Mouse (Mus musculus) kidney, postnatal 4 days (tissue): ENCODE results near the gene C5ar1.

Experiments
- DNase-seq, 2 experiments: peaks; one replicate each; pipeline ENCODE4 v3.0.0; 2021; ENCODE audit warnings: mixed read lengths in 2 of 2

C5ar1 gene

GRCm38 (mm10) chr7:16221582-16222272 lies 37.6 kb downstream of the C5ar1 start, which contains the start of gene Dhx34:
Dhx34 (minus strand) TSS chr7:16222037.
- peak; percentile 96 to 97 for DNase-seq

DNA sequence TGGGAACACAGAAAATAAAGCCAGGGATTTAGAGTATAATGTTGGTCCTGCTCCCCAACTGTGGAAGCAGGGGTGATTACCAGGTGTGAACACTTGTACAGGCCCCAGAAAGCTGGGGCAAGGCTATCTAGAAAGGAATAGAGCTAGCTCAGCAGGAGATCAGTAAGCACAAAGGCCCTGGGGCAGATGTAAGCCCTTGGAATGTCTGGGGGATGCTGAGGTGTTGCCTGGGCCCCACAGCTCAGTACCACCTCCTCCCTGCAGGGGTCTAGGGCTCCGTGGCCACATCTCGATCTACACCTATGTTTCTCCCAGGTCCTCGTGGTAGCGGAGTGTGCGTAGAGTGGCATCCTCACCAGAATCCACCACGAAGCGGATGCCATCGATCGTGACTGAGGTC lies 45.4 kb downstream of the C5ar1 start:
- no peak for DNase-seq

DNA sequence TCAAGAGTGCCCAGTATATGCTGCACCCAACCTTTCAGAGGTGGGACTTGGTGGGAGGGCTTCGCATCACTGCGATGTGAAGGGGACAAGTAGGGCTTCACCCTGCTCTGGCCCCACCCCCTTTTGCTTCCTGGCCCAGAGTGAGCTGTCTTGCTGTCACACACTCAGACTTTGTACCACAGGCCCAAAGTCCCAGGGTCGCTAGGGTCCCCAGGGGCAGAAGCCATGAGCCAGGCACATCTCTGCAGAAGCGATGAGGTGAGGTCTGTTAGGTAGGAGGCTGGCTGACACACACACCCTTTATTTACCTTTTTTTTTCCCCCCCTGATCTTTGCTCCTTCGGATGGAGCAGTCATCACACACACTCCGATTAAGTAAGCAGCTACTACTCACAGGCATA lies 46.1 kb downstream of the C5ar1 start:
- DNase-seq = no peak

DNA sequence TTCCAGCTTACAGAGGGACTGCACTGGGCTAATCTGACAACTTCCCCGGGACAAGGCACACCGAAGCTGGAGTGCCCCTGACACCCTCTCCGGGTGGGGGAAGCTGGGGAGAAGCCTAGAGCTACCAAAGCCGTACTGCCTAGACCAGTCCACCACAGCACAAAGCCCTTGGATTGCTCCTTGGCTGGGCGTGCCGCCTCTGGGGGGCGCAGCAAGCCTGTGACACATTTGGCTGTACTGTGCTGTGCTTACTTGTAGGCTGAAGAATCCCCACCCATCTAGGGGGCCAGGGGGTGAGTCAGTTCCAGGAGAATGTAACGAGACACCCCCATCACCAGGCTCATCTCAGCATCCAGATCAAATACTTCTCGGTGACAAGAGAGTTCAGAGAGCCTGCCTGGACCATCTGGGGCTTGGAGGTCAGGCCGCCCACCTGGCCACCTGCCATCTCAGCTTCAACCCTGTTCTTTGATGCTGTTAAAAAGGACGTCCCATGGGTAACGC lies 48.4 kb downstream of the C5ar1 start:
- DNase-seq = peak in 1 of 2 experiments; percentile 52

DNA sequence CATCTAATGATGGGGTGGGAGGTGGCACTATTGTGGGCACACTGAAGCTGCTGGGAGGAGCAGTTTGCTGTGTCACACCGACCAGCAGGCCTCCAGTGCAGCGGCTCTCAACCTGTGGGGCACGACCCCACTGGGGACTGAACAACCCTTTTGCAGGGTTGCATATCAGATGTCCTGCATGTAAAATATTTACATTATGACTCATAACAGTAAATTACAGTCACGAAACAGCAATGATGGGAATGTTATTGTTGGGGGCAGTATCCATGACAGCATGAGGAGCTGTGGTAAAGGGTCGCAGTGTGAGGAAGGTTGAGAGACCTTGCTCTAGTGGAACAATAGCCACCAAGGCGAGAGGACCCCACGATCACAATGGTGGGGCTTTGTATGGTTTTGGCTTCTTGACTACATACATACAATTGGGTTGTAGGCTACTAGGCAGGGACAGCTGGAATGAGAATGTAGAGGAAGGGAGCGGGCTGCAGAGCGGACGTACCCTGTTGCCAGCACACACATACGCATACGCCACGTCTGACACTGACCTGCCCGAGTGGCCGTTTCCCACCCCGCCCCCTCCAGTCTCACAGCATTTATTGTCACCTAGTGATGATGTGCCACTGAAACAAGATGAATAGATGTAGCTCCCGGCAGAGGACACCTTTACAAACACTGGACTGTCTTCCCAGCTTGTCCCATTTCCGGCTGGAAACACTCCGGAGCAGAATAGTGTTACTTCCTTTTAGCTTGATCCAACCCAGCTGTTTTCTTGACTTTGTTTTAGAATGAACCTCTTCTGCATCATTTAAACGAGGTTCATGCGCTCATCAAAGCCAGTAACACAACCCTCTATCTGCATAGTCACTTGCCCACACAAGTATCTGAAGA lies 50.3 kb downstream of the C5ar1 start:
- DNase-seq = no peak

DNA sequence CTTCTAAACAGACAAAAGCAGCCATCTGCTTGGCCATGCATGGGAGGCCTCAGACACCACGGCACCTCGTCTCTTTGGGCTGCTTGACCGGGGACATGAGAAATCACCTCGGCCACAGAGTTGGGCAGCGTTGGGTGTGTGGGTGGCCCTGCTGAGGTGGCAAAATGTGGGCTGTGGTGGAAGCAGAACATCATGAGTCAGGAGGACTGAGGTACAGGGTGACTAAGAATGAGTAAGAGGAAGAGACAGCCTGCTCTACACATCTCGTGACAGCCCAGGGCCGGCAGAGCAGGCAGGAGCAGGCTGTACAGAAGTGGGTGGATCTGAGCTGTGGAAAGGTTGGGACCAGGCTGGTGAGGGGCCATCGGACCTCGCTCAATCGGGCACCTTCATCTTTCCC lies 51.8 kb downstream of the C5ar1 start:
- peak in 1 of 2 experiments; percentile 39 for DNase-seq

DNA sequence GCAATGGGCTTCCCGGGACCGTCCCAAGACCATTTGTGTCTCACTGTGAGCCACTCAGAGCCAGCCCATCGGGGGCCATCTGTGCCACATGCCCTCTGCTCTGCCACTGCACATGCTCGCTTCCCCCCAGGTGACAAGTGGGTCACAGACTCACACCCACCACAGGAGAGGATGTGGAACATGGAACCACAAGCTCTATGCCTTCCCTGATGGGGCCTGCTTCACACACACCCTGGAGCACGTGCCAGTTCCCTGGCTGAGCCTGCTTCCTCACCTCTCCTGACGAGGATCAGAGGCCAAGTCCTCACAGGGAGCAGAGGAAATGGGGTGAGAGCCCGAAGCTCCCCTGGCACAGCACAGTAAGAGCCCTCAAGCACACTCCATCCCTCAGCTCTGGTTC lies 52.3 kb downstream of the C5ar1 start:
- DNase-seq = no peak

- DNase-seq = no peak
These were observed 54.5 kb downstream of the C5ar1 start for GRCm38 (mm10) chr7:16204791-16205190.

- DNase-seq = peak; percentile 54 to 72
These were observed 55.8 kb downstream of the C5ar1 start for GRCm38 (mm10) chr7:16203505-16203903.

GRCm38 (mm10) chr7:16202756-16203504 lies 56.4 kb downstream of the C5ar1 start:
- DNase-seq = peak; percentile 38 to 58

GRCm38 (mm10) chr7:16201136-16201535 lies 58.2 kb downstream of the C5ar1 start:
- no peak for DNase-seq

DNA sequence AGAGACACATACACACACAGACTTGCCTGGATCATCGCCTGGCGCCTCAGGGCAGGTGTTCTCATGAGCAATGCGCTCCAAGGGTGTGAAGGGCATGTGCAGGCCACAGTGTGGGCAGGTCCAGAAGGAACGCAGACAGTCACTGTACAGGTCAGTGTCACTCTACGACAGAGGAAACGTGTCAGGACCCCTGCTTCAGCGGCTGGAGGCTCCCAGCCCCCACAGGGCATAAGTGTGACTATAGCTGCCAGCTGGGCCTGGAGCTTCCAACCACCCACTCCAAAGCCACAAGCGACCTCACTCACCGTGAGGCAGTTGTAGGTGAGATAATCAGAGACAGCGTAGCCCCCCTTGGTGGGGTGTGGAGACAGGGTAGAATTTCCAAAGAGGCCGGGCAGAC lies 60.8 kb downstream of the C5ar1 start:
- DNase-seq = no peak

GRCm38 (mm10) chr7:16197166-16197565 lies 62.2 kb downstream of the C5ar1 start:
- DNase-seq = no peak
